Mouse (Mus musculus) liver, adult 2 months (tissue): ENCODE measurements around the gene Rxylt1.

Experiments used
- CTCF ChIP-seq: fragments of 200-500 bp; IDR thresholded peaks from 2 replicates; pipeline ENCODE4 v1.5.1; 2011; ENCODE audit warnings: low read depth, low read length, control low read depth
- POLR2A ChIP-seq: fragments of 200-500 bp; IDR thresholded peaks from 2 replicates; pipeline ENCODE4 v1.6.1; 2011; ENCODE audit warnings: low read length, control low read depth; ENCODE audit not compliant: insufficient read depth; ENCODE audit errors: extremely low read depth

DNA sequence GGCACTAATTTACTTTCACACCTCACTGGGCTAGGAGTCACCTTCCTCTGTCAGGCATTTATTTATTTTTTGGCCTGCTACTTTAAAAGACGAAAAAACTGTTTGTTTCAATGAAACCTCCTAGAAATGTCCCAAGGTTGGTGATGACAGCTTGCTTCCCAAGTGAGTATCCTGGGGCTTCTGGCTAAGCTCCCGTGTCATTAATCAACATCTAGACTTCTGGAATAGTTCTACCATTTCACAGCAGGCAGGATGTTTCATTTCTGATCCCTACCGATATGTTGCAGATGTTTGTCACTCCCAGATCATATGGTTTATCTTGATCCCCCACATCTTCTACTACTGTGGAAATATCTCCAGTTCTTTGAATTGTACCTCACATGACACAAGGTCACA, 9.5 kb upstream of the Rxylt1 start:
- TF ChIP-seq CTCF (no peak), POLR2A (no peak)
